8 mouse cellular contexts compared by ENCODE assay signal in the genomic region with DNA sequence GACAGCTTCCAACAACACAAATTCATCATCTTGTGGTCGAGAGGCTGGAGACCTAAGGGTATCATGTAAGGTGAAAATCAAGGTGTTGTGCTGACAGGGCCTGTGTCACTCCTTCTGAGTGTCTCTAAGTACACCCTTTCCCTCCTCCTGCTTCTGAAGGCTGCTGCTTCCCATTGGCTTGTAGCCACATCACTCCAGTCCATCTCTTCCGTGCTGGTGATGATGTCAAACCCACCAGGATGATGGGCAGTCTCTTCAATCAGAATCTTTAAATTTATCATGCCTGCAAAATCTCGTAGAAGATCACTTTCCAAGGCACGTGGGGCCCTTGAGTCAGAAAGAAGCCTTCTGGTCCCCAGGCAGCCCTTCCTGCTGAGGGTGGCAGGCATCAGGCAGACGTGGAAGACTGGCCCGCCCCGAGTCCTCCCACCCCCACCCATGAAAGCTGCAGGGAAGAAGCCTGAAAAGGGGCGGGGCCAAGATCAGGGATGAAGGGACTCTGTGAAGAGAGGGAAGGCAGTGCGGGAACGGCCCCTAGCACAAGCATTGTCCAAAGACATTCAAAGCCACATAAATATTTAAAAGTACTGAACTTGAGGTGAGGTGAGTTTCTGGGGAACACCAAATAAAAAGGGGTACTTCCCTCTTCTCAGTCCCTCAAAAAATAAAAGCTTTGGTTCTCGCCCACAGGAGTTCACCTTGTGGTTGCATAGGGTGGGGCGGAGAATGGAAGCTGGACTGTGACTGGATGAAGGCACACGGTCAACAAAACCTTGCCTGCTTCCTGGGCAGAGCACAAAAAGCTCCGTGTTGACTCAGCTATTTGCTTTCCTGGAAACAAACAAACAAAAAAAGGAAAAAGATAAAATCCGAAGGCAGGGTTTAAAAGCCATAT.
DNase-seq lines count a peak whose midpoint lies in the region; ATAC-seq and TF ChIP-seq lines count a peak whose summit lies in the region.

No protein-coding gene starts in this region.

- no peak overlapping the region for H3K9ac ChIP-seq in hindbrain, embryonic 15.5 days
- H3K9ac ChIP-seq in liver, postnatal 0 days (replicated peaks) = no peak overlapping the region
- H3K9ac ChIP-seq in stomach, postnatal 0 days (ENCODE audit: low read length) = no peak overlapping the region

- H3K9me3 ChIP-seq in hindbrain, embryonic 15.5 days = no peaks in the 10 kb centered on the region
- no peaks in the 10 kb centered on the region for H3K9me3 ChIP-seq in liver, postnatal 0 days (ENCODE audit: low read length)
- no peaks in the 10 kb centered on the region for H3K9me3 ChIP-seq in stomach, postnatal 0 days (ENCODE audit: control insufficient read depth, low read length)

- ATAC-seq in hindbrain, embryonic 15.5 days (ENCODE audit: low FRiP score, low read depth) = no peak
- peak; percentile 85 for ATAC-seq in liver, postnatal 0 days
- ATAC-seq in stomach, postnatal 0 days (ENCODE audit: low FRiP score, low TSS enrichment) = peak; percentile 92

- H3K27me3 ChIP-seq in hindbrain, embryonic 15.5 days = no peaks in the 10 kb centered on the region
- H3K27me3 ChIP-seq in liver, postnatal 0 days (ENCODE audit: insufficient read depth, low read length) = no peaks in the 10 kb centered on the region
- no peaks in the 10 kb centered on the region for H3K27me3 ChIP-seq in stomach, postnatal 0 days (ENCODE audit: control insufficient read depth, insufficient read depth, low read length)

- DNase-seq in urinary bladder, postnatal 14 days (ENCODE audit: low spot score) = peak; percentile 55
- DNase-seq in urinary bladder, postnatal 10 days (ENCODE audit: low spot score) = no peak
- DNase-seq in liver, postnatal 0 days = no peak
- peak; percentile 81 for DNase-seq in stomach, postnatal 0 days (ENCODE audit: low spot score)
- no peak for DNase-seq in B cell, adult 2 months
- DNase-seq in layer of hippocampus, adult 18-20 months (ENCODE audit: low spot score in 2 of 2) = no peak
- no peak for DNase-seq in c-Kit-positive CD71-positive TER-119-positive erythroid progenitor cells, embryonic 14.5 days (ENCODE audit: low spot score)

- H3K36me3 ChIP-seq in hindbrain, embryonic 15.5 days = no peaks in the 10 kb centered on the region
- H3K36me3 ChIP-seq in liver, postnatal 0 days (replicated peaks; ENCODE audit: insufficient read depth, low read length) = no peaks in the 10 kb centered on the region
- no peaks in the 10 kb centered on the region for H3K36me3 ChIP-seq in stomach, postnatal 0 days (ENCODE audit: control insufficient read depth, insufficient read depth, low read length)

- H3K4me1 ChIP-seq in hindbrain, embryonic 15.5 days (replicated peaks) = peaks cover 32% of the 10 kb centered on the region
- no peaks in the 10 kb centered on the region for H3K4me1 ChIP-seq in liver, postnatal 0 days (ENCODE audit: insufficient read depth)
- H3K4me1 ChIP-seq in stomach, postnatal 0 days (replicated peaks; ENCODE audit: control insufficient read depth, insufficient read depth) = no peaks in the 10 kb centered on the region

- peak overlapping the region; percentile 53 for H3K27ac ChIP-seq in hindbrain, embryonic 15.5 days (replicated peaks)
- no peak overlapping the region for H3K27ac ChIP-seq in liver, postnatal 0 days (ENCODE audit: low read depth)
- 0 out of 2 replicates have a peak overlapping the region, but pooled peaks have one; percentile 30 for H3K27ac ChIP-seq in stomach, postnatal 0 days (replicated peaks)

- whole genome bisulfite sequencing in hindbrain, embryonic 15.5 days = 20% methylated on average over 15 of the region's 15 CpGs
- WGBS in liver, postnatal 0 days (ENCODE audit: insufficient replicate concordance) = 25% methylated on average over 15 of the region's 15 CpGs
- 20% methylated on average over 15 of the region's 15 CpGs for WGBS in stomach, postnatal 0 days

- H3K4me2 ChIP-seq in hindbrain, embryonic 15.5 days = no peak overlapping the region
- peak overlapping the region; percentile 31 for H3K4me2 ChIP-seq in liver, postnatal 0 days (ENCODE audit: low read depth, low read length)
- peak overlapping the region; percentile 31 for H3K4me2 ChIP-seq in stomach, postnatal 0 days (replicated peaks; ENCODE audit: low read depth)

- no peak for TF ChIP-seq CTCF in liver, postnatal 0 days (IDR thresholded peaks at IDR 0.05; ENCODE audit: low read depth)
- TF ChIP-seq CTCF in stomach, postnatal 0 days (IDR thresholded peaks at IDR 0.05; ENCODE audit: low read depth) = 0 out of 2 replicates have a peak, but pooled peaks have one; percentile 2

- H3K4me3 ChIP-seq in hindbrain, embryonic 15.5 days = no peak overlapping the region
- no peak overlapping the region for H3K4me3 ChIP-seq in liver, postnatal 0 days (ENCODE audit: low read depth, low read length)
- H3K4me3 ChIP-seq in stomach, postnatal 0 days (ENCODE audit: low read depth, low read length) = no peak overlapping the region

- TF ChIP-seq EP300 in liver, postnatal 0 days (IDR thresholded peaks at IDR 0.05; ENCODE audit: low read depth) = no peak
- TF ChIP-seq EP300 in stomach, postnatal 0 days (optimal IDR thresholded peaks at IDR 0.05) = no peak

Comparison
In these comparisons a context has a peak if more than half of its experiments do, and no peak if none do; other contexts are left out.
1. DNase-seq: peak in urinary bladder, postnatal 14 days (single experiment) and stomach, postnatal 0 days (single experiment); none in urinary bladder, postnatal 10 days (single experiment), liver, postnatal 0 days (single experiment), B cell, adult 2 months (0 of 2), layer of hippocampus, adult 18-20 months (0 of 2) and c-Kit-positive CD71-positive TER-119-positive erythroid progenitor cells, embryonic 14.5 days (single experiment).